Mouse (Mus musculus): ENCODE results near the gene Tbr1. TPM values are rescaled to one million over a fixed set of nuclear protein-coding genes. Genes with fewer than 3 reads are reported as not detected.

Gene Tbr1
- polyA plus RNA-seq, 1 experiment from 2014 or later = 2.1 TPM

- DNase-seq (ENCODE audit: low spot score, missing footprints) = peak; percentile 96
- Histone ChIP-seq H3K36me3 (ENCODE audit: control insufficient read depth, insufficient read depth, low read length) (no peaks in the 10 kb centered on the region), H3K9me3 (ENCODE audit: control insufficient read depth, low read length) (no peaks in the 10 kb centered on the region), H3K9ac (ENCODE audit: low read length) (peak overlapping the region; percentile 59), H3K4me3 (ENCODE audit: low read depth, low read length) (peak overlapping the region; percentile 32), H3K4me2 (peak overlapping the region; percentile 54), H3K4me1 (ENCODE audit: control insufficient read depth, insufficient read depth, low read length) (peaks cover 9% of the 10 kb centered on the region), H3K27me3 (ENCODE audit: control insufficient read depth, insufficient read depth, low read length) (peaks cover 51% of the 10 kb centered on the region), H3K27ac (ENCODE audit: low read depth, low read length) (peak overlapping the region; percentile 35; the same call in 1 of the 2 replicates)
- WGBS = 3% methylated on average over 61 of the region's 66 CpGs
- ATAC-seq (ENCODE audit: low FRiP score) = peak; percentile 69
Observed at GRCm38 (mm10) chr2:61815583-61816313, 13.0 kb downstream of the Tbr1 start.

GRCm38 (mm10) chr2:61818197-61818596 lies 15.5 kb downstream of the Tbr1 start:
- Histone ChIP-seq H3K9me3 (ENCODE audit: control insufficient read depth, low read length) (no peaks in the 10 kb centered on the region), H3K4me3 (ENCODE audit: low read depth, low read length) (no peak overlapping the region), H3K36me3 (ENCODE audit: control insufficient read depth, insufficient read depth, low read length) (no peaks in the 10 kb centered on the region), H3K27me3 (ENCODE audit: control insufficient read depth, insufficient read depth, low read length) (peaks cover 28% of the 10 kb centered on the region), H3K27ac (ENCODE audit: low read depth, low read length) (no peak overlapping the region), H3K4me2 (no peak overlapping the region), H3K4me1 (ENCODE audit: control insufficient read depth, insufficient read depth, low read length) (peaks cover 2% of the 10 kb centered on the region; the same call in 1 of the 2 replicates), H3K9ac (ENCODE audit: low read length) (no peak overlapping the region)
- 91% methylated on average over 1 of the region's 1 CpGs for WGBS
- DNase-seq (ENCODE audit: low spot score, missing footprints) (peak; percentile 74), ATAC-seq (ENCODE audit: low FRiP score) (no peak)

GRCm38 (mm10) chr2:61820203-61820602 lies 17.5 kb downstream of the Tbr1 start:
- ATAC-seq (ENCODE audit: low FRiP score) (no peak), DNase-seq (ENCODE audit: low spot score, missing footprints) (peak; percentile 70)
- Histone ChIP-seq H3K36me3 (ENCODE audit: control insufficient read depth, insufficient read depth, low read length) (no peaks in the 10 kb centered on the region), H3K4me1 (ENCODE audit: control insufficient read depth, insufficient read depth, low read length) (peaks cover 2% of the 10 kb centered on the region; the same call in 1 of the 2 replicates), H3K9ac (ENCODE audit: low read length) (no peak overlapping the region), H3K4me3 (ENCODE audit: low read depth, low read length) (no peak overlapping the region), H3K4me2 (no peak overlapping the region), H3K9me3 (ENCODE audit: control insufficient read depth, low read length) (no peaks in the 10 kb centered on the region), H3K27me3 (ENCODE audit: control insufficient read depth, insufficient read depth, low read length) (peaks cover 9% of the 10 kb centered on the region; the same call in 1 of the 2 replicates), H3K27ac (ENCODE audit: low read depth, low read length) (no peak overlapping the region)
- WGBS = 81% methylated on average over 4 of the region's 4 CpGs

GRCm38 (mm10) chr2:61823426-61824140 lies 20.9 kb downstream of the Tbr1 start:
- Histone ChIP-seq H3K9ac (ENCODE audit: low read length) (no peak overlapping the region), H3K4me1 (ENCODE audit: control insufficient read depth, insufficient read depth, low read length) (no peaks in the 10 kb centered on the region), H3K27me3 (ENCODE audit: control insufficient read depth, insufficient read depth, low read length) (no peaks in the 10 kb centered on the region), H3K27ac (ENCODE audit: low read depth, low read length) (no peak overlapping the region), H3K36me3 (ENCODE audit: control insufficient read depth, insufficient read depth, low read length) (no peaks in the 10 kb centered on the region), H3K4me3 (ENCODE audit: low read depth, low read length) (no peak overlapping the region), H3K9me3 (ENCODE audit: control insufficient read depth, low read length) (no peaks in the 10 kb centered on the region), H3K4me2 (no peak overlapping the region)
- ATAC-seq (ENCODE audit: low FRiP score) (no peak), DNase-seq (ENCODE audit: low spot score, missing footprints) (peak; percentile 8)
- WGBS = 89% methylated on average over 1 of the region's 1 CpGs

GRCm38 (mm10) chr2:61837243-61837806 lies 34.6 kb downstream of the Tbr1 start:
- ATAC-seq (ENCODE audit: low FRiP score) (no peak), DNase-seq (ENCODE audit: low spot score, missing footprints) (no peak)
- Histone ChIP-seq H3K27ac (ENCODE audit: low read depth, low read length) (no peak overlapping the region), H3K9ac (ENCODE audit: low read length) (no peak overlapping the region), H3K9me3 (ENCODE audit: control insufficient read depth, low read length) (no peaks in the 10 kb centered on the region), H3K4me2 (no peak overlapping the region), H3K4me3 (ENCODE audit: low read depth, low read length) (no peak overlapping the region), H3K4me1 (ENCODE audit: control insufficient read depth, insufficient read depth, low read length) (no peaks in the 10 kb centered on the region), H3K36me3 (ENCODE audit: control insufficient read depth, insufficient read depth, low read length) (no peaks in the 10 kb centered on the region), H3K27me3 (ENCODE audit: control insufficient read depth, insufficient read depth, low read length) (no peaks in the 10 kb centered on the region)
- 79% methylated on average over 2 of the region's 2 CpGs for WGBS

Small RNA genes within 50 kb of the gene (microRNA-seq; reads per million reads assigned to microRNA genes)
- not detected for gene Gm22403

Other genes starting within 250 kb of the Tbr1 start
- gene Tank, start 224.3 kb upstream of the Tbr1 start, polyA plus RNA-seq (2014; fragmentation: Nextera tagmentation; extraction: Ambion mirVana) = 38.1 and 39.4 TPM in 2 replicates
- gene Psmd14, start 91.2 kb upstream of the Tbr1 start, polyA plus RNA-seq (2014; fragmentation: Nextera tagmentation; extraction: Ambion mirVana) = 269 and 271 TPM in 2 replicates
- 0.63 and 0.65 TPM in 2 replicates for gene Slc4a10, start 243.5 kb downstream of the Tbr1 start, polyA plus RNA-seq (2014; fragmentation: Nextera tagmentation; extraction: Ambion mirVana)